Mouse (Mus musculus) small intestine, adult 2 months (tissue): ENCODE results near the gene Cmtr1. TPM values are rescaled to one million over a fixed set of nuclear protein-coding genes. Genes with fewer than 3 reads are reported as not detected.

Source experiments
- H3K27ac ChIP-seq: fragments of 200-500 bp; 2 replicates; pipeline ENCODE4 v1.5.1; 2012; ENCODE audit warnings: low read depth, low read length, control low read depth, inconsistent platforms; ENCODE audit not compliant: insufficient read depth
- H3K27me3 ChIP-seq: fragments of 200-500 bp; 2 replicates; pipeline ENCODE4 v1.6.1; 2012; ENCODE audit warnings: mild to moderate bottlenecking, moderate library complexity, low read length, inconsistent platforms; ENCODE audit not compliant: control insufficient read depth, insufficient read depth
- H3K36me3 ChIP-seq: fragments of 200-500 bp; 2 replicates; pipeline ENCODE4 v1.6.1; 2012; ENCODE audit warnings: mild to moderate bottlenecking, low read length, control low read depth, inconsistent platforms; ENCODE audit not compliant: control insufficient read depth, insufficient read depth
- H3K4me1 ChIP-seq: fragments of 200-500 bp; 2 replicates; pipeline ENCODE4 v1.6.1; 2012; ENCODE audit warnings: low read length, inconsistent platforms, mixed read lengths; ENCODE audit not compliant: control insufficient read depth, insufficient read depth, insufficient read length
- H3K4me3 ChIP-seq: fragments of 200-500 bp; 2 replicates; pipeline ENCODE4 v1.5.1; 2012; ENCODE audit warnings: low read depth, mild to moderate bottlenecking, control low read depth, inconsistent platforms, low read length, moderate library complexity
- CTCF ChIP-seq: fragments of 200-500 bp; IDR thresholded peaks from 2 replicates; pipeline ENCODE4 v1.5.1; 2012; ENCODE audit warnings: low read depth, mild to moderate bottlenecking, control low read depth, inconsistent platforms, low read length, moderate library complexity, mixed read lengths; ENCODE audit not compliant: insufficient replicate concordance, insufficient read length; ENCODE audit errors: extremely low read depth
- POLR2A ChIP-seq: fragments of 200-500 bp; IDR thresholded peaks from 2 replicates; pipeline ENCODE4 v1.6.1; 2012; ENCODE audit warnings: low read depth, mild to moderate bottlenecking, control low read depth, inconsistent platforms, low read length, moderate library complexity
- WGBS: fragments of 180-500 bp; shearing (Covaris S2); methylation state at CpG from one replicate; pipeline ENCODE4 v1.1.7; 2018; 5-methylcytosine and 5-hydroxymethylcytosine counted together
- polyA plus RNA-seq: library from polyadenylated mRNA; depleted of rRNA; stranded (reverse); fragments of >200 nt; gene quantifications from 2 replicates; pipeline ENCODE4 v1.2.3, GENCODE M21; 2012

The Cmtr1 gene
- polyA plus RNA-seq, 1 experiment: 11.7 TPM

DNA sequence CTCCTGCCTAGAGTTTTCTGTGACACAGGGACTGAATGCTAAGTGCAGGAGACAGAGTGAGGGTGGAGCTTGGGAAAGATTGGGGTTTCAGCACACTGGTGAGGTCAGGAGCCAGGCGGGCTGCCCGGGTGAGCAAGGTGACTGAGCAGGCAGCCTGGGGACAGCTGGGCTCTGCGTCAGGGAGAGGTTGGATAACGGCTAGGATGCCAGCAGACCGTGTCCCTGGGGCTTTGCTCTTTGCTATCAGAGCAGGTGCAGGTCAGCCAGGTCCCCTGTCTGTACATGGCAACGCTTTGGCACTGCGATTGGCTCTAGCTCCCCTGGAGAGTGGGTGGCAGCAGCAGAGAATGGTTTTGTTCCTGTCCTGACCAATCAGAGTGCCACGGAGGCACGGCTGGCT lies 33.1 kb upstream of the Cmtr1 start:
- TF ChIP-seq POLR2A (no peak), CTCF (no peak)
- peaks cover 66% of the 10 kb centered on the region for H3K36me3 ChIP-seq
- no peak overlapping the region for H3K4me3 ChIP-seq
- WGBS: 82% methylated on average over 9 of the region's 9 CpGs
- no peak overlapping the region for H3K27ac ChIP-seq
- H3K4me1 ChIP-seq: no peaks in the 10 kb centered on the region
- H3K27me3 ChIP-seq: no peaks in the 10 kb centered on the region

DNA sequence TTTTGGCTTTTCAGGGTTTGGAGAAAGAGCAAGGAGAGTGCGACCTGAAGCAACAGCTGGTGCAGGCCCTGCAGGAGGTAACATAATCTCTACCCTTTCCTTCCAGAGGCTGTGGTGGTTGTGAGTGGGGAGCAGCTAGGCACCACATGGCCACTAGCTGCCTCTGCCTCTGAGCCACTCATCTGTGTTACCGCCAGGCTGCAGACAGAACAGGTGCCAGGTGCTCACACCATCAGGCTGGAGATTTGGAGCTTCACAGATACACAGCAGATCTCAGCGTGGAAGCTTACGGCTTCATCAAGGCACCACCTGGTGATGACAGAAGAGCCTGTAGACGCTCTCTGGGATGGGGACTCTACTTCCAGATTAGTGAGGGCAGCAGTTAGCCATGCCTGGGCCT lies 31.4 kb upstream of the Cmtr1 start:
- WGBS: 93% methylated on average over 5 of the region's 5 CpGs
- Histone ChIP-seq H3K36me3 (peaks cover 65% of the 10 kb centered on the region), H3K27me3 (no peaks in the 10 kb centered on the region), H3K4me1 (no peaks in the 10 kb centered on the region), H3K4me3 (no peak overlapping the region), H3K27ac (no peak overlapping the region)
- TF ChIP-seq POLR2A (no peak), CTCF (no peak)

DNA sequence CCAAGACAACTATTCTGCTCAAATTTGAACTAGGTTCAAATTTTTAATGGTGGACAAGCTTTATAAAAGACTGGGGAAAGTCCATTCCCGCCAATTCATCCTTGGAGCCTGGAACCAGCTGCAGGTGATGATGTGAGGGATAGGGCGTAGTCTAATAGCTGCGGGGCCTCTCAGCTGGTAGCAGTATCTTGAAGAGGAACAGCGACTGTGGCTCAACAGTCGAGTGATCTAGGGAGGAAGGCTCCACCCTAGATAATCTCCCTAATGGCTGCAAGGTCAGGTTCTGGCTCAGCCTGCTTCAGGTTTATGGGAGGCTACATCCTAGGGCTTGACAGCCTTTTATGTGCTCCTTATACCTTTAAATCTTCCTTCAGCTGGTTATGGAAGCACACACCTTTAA lies 30.8 kb upstream of the Cmtr1 start:
- 35% methylated on average over 5 of the region's 5 CpGs for WGBS
- Histone ChIP-seq H3K36me3 (peaks cover 70% of the 10 kb centered on the region), H3K27ac (no peak overlapping the region), H3K4me1 (no peaks in the 10 kb centered on the region), H3K27me3 (no peaks in the 10 kb centered on the region), H3K4me3 (no peak overlapping the region)
- TF ChIP-seq CTCF: no peak
- no peak for TF ChIP-seq POLR2A

DNA sequence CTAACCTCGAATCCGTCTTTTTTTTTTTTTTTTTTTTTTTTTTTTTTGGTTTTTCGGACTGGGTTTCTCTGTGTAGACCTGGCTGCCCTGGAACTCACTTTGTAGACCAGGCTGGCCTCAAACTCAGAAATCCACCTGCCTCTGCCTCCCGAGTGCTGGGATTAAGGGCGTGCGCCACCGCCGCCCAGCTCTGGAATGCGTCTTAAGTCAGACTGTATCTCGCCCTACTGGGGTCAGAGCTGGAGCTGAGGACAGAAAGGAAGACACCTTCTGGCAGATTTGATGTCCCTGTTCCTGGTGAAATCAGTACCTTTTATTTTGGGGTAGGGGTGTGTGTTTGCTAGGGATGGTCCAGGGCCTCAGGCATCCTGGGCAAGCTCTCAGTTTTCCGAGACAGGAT lies 28.1 kb upstream of the Cmtr1 start:
- peaks cover 77% of the 10 kb centered on the region for H3K36me3 ChIP-seq

DNA sequence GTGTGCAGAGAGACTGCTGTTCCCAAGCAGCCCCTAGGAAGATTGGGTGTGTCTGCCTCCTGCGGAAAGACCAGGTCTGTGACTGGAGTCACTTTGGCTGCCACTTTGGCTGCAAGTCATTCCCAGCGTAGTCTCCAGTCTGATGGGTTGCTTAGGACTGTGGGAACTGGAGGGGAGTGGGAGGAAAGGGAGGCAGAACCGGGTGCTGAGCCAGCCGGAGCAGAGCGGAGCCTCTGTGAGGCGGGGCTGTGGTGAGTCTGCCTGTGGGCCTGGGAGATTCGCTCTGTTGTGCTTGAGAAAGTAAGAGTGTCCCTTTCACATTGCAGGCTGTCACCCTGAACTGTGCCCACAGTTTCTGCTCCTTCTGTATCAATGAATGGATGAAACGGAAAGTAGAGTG lies 24.9 kb upstream of the Cmtr1 start:
- no peaks in the 10 kb centered on the region for H3K27me3 ChIP-seq
- WGBS: 91% methylated on average over 8 of the region's 8 CpGs
- TF ChIP-seq POLR2A (no peak), CTCF (no peak)
- H3K4me3 ChIP-seq: no peak overlapping the region
- H3K36me3 ChIP-seq: peaks cover 69% of the 10 kb centered on the region
- no peaks in the 10 kb centered on the region for H3K4me1 ChIP-seq
- no peak overlapping the region for H3K27ac ChIP-seq

More for the DNA sequence above, 28.1 kb upstream of the Cmtr1 start:
- WGBS: 93% methylated on average over 11 of the region's 11 CpGs
- Histone ChIP-seq H3K4me3 (no peak overlapping the region), H3K4me1 (no peaks in the 10 kb centered on the region), H3K27me3 (no peaks in the 10 kb centered on the region), H3K27ac (no peak overlapping the region)
- TF ChIP-seq POLR2A (no peak), CTCF (no peak)

DNA sequence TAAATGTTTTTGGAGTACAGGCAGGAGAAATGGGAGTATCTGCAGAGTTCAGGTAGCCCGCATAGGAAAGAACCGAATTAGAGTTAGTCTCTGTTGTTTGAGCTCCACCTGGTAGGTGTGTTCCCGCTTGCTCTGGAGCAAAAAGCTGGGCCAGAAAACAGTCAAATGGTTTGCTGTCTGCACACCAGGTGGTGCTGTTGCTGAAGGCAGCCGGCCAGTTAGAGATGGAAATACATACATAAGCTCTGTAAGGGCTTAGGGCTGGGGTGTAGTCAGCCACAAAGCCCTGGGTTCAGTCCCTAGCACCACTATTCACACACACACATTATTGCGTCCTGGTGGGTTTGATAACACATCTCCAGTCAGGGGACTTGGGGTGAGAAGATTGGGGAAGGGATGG lies 24.3 kb upstream of the Cmtr1 start:
- WGBS: 66% methylated on average over 5 of the region's 5 CpGs
- H3K27ac ChIP-seq: no peak overlapping the region
- H3K4me3 ChIP-seq: no peak overlapping the region
- TF ChIP-seq POLR2A (no peak), CTCF (peak; percentile 51; the same call in 1 of the 2 replicates)
- H3K36me3 ChIP-seq: peaks cover 69% of the 10 kb centered on the region
- H3K4me1 ChIP-seq: no peaks in the 10 kb centered on the region
- no peaks in the 10 kb centered on the region for H3K27me3 ChIP-seq

DNA sequence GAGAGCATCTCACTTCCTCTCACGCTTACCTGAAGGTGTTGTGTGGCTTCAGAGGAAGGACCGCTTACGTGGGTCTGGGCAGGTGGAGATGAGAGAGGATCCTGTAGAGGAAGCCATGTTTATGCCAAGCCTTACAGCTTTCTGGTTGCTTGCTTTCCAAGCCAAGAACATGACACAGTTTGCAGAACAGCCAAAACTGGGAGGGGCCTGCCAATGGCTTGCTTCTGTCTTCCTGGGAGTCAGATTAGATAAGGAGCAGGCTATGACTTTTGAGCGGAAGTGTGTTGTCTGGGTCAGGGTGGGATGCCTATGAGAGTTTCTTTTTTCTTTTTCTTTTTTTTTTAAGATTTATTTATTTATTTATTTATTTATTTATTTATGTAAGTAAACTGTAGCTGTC lies 23.0 kb upstream of the Cmtr1 start:
- Histone ChIP-seq H3K27ac (no peak overlapping the region), H3K36me3 (peaks cover 71% of the 10 kb centered on the region), H3K4me1 (no peaks in the 10 kb centered on the region), H3K4me3 (no peak overlapping the region), H3K27me3 (no peaks in the 10 kb centered on the region)
- TF ChIP-seq POLR2A: no peak
- 81% methylated on average over 4 of the region's 4 CpGs for WGBS

DNA sequence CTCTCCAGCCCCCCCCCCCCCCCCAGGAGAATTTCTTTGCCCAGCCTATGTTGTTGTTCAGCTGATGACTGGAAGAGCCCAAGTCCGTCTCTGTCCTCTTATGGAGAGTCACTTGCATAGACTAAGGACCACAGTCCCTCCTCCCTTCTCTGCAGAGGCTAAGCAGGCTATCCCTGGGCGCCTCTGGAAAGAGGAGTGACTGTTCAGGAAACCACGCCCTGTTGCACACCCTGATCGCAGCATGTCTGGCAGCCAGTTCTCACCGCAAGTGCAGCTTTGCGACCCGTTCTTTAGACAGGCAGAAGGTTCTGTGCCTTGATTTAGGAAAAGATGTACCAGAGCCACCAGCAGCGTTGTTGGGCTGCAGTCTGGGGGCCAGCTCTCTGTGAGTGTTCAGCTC lies 22.5 kb upstream of the Cmtr1 start:
- H3K4me1 ChIP-seq: no peaks in the 10 kb centered on the region

More for the DNA sequence above, 22.5 kb upstream of the Cmtr1 start:
- H3K27ac ChIP-seq: no peak overlapping the region
- H3K27me3 ChIP-seq: no peaks in the 10 kb centered on the region
- H3K36me3 ChIP-seq: peaks cover 67% of the 10 kb centered on the region
- WGBS: 53% methylated on average over 8 of the region's 8 CpGs
- H3K4me3 ChIP-seq: no peak overlapping the region
- no peak for TF ChIP-seq CTCF
- no peak for TF ChIP-seq POLR2A
